Mouse (Mus musculus): ENCODE results near the gene 2510009E07Rik.

DNA sequence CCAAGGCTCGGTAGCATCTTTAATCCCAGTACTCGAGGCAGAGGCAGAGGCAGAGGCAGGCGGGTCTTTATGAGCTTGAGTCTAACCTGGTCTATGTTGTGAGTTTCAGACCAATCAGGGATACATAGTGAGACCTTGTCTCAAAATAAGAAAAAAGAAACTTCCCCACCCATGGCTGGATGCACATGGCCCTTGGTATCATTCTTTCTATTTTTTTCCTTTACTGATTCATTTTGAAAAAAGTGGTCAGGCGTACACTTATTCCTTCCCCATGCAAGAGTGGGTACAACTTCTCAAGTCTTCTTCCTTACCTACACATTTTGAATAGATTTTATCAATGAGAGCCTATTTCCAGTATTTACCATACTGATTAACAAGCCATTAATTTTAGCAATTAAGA lies 84.0 kb downstream of the 2510009E07Rik start:
- no peak for TF ChIP-seq CTCF (IDR thresholded peaks at IDR 0.05; ENCODE audit: low read depth)
- no peak for TF ChIP-seq EP300 (IDR thresholded peaks at IDR 0.05; ENCODE audit: low read depth)

Data from liver, embryonic 14.5 days (tissue).